Mouse (Mus musculus) limb, embryonic 14.5 days (tissue): ENCODE measurements around the gene Rps6ka4. TPM values are rescaled to one million over a fixed set of nuclear protein-coding genes. Genes with fewer than 3 reads are reported as not detected.

Source experiments
- ATAC-seq: fragments of 200-750 bp; cut with Nextera tagmentation; 2 replicates; pipeline ENCODE4 v1.8.0; 2017; ENCODE audit warnings: low read depth, moderate number of reproducible peaks, moderate TSS enrichment; ENCODE audit not compliant: low FRiP score
- DNase-seq: peaks from one replicate; pipeline ENCODE4 v3.0.0-alpha.2; 2015; ENCODE audit warnings: low spot score
- H3K27ac ChIP-seq: fragments of 300-500 bp; sonication (generic); replicated peaks from 2 replicates; pipeline ENCODE4 v1.5.1; 2014; ENCODE audit warnings: low read depth, mild to moderate bottlenecking, low read length, moderate library complexity, mixed read lengths
- H3K27me3 ChIP-seq: fragments of 300-500 bp; sonication (generic); 2 replicates; pipeline ENCODE4 v1.6.1; 2014; ENCODE audit warnings: low read length, mixed read lengths; ENCODE audit not compliant: control insufficient read depth, insufficient read depth
- H3K36me3 ChIP-seq: fragments of 300-500 bp; sonication (generic); 2 replicates; pipeline ENCODE4 v1.6.1; 2014; ENCODE audit warnings: mild to moderate bottlenecking, low read length, moderate library complexity, mixed read lengths; ENCODE audit not compliant: control insufficient read depth, insufficient read depth
- H3K4me1 ChIP-seq: fragments of 300-500 bp; sonication (generic); 2 replicates; pipeline ENCODE4 v1.6.1; 2014; ENCODE audit warnings: antibody characterized with exemption, low read length, mixed read lengths; ENCODE audit not compliant: control insufficient read depth, insufficient read depth
- H3K4me2 ChIP-seq: fragments of 300-500 bp; sonication (generic); replicated peaks from 2 replicates; pipeline ENCODE4 v1.6.1; 2014; ENCODE audit warnings: low read depth, mild to moderate bottlenecking, low read length, moderate library complexity; ENCODE audit not compliant: severe bottlenecking
- H3K4me3 ChIP-seq: fragments of 300-500 bp; sonication (generic); replicated peaks from 2 replicates; pipeline ENCODE4 v1.5.1; 2014; ENCODE audit warnings: low read length
- H3K9ac ChIP-seq: fragments of 300-500 bp; sonication (generic); 2 replicates; pipeline ENCODE4 v1.6.1; 2014; ENCODE audit warnings: mild to moderate bottlenecking, low read depth, low read length, moderate library complexity; ENCODE audit not compliant: severe bottlenecking
- H3K9me3 ChIP-seq: fragments of 300-500 bp; sonication (generic); 2 replicates; pipeline ENCODE4 v1.6.1; 2016; ENCODE audit warnings: low read length; ENCODE audit not compliant: control insufficient read depth
- POLR2A ChIP-seq: fragments of 200-500 bp; IDR thresholded peaks from 2 replicates; pipeline ENCODE4 v1.8.0; 2012; ENCODE audit warnings: inconsistent platforms, mild to moderate bottlenecking, moderate library complexity, borderline replicate concordance; ENCODE audit not compliant: insufficient read depth, insufficient read length; ENCODE audit errors: extremely low read depth
- WGBS: fragments of 180-500 bp; shearing (Covaris S2); extraction: QIAGEN DNeasy Blood & Tissue Kit; methylation state at CpG from one replicate; pipeline ENCODE4 v1.1.7; 2014; 5-methylcytosine and 5-hydroxymethylcytosine counted together
- polyA plus RNA-seq, 2 experiments: library from polyadenylated mRNA; depleted of rRNA in 1 of 2; stranded (reverse) in 1 of 2; unstranded in 1 of 2; fragments of >200 nt; fragmentation: Nextera tagmentation in 1 of 2; extraction: Ambion mirVana in 1 of 2; gene quantifications; 2 replicates each; pipeline versions ENCODE4 v1.2.1 to v1.2.3; 2012 to 2014

The Rps6ka4 gene
- polyA plus RNA-seq, 2 experiments: 19.4 to 27.4 TPM

DNA sequence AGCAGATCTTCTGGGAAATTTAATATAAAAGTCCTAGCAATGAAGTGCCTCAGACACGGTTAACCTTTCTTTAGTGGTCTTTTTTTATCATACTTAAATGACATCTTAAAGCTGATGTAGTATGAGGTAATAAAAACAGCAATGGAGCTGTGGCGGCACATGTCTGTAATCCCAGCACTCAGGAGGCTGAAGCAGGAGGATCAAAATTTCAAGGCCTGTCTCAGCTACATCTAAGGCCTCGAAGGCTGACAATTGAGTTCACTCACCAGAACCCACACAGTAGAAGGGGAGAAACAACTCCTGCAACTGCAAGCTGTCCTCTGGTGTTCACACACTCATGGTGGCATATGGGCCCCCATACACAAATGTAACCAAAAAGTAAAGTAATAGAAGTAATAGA, 19.5 kb upstream of the Rps6ka4 start:
- no peak for DNase-seq
- no peaks in the 10 kb centered on the region for H3K9me3 ChIP-seq
- WGBS: 78% methylated on average over 3 of the region's 3 CpGs

DNA sequence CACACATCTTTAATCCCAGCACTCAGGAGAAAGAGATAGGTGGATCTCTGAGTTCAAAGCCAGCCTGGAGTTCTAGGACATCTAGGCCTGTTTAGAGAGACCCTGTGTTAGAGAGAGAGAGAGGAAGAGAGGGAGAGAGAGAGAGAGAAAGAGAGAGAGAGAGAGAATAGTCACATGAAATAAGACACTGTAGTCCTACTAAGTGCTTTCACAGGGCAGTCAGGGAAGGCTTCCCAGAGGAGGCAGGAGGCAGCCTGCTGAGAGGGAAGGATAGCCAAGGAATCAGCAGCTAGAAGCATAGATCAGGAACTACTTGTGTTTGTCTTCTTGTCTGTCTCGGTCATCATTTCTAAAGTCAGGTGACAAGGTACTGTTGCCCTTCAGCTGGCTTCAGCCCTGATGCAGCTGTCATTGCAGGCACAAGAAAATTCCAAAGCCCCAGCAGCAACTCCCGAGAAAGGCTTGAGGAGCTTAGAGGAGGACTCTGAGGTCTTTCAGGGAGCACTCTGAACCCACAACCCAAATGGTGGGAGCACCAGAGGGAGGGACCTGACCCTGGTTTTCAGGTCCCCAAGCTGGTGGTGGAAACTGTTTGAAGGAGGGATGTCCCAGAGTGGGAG, 18.7 kb upstream of the Rps6ka4 start:
- ATAC-seq (no peak), DNase-seq (no peak)
- Histone ChIP-seq H3K27me3 (no peaks in the 10 kb centered on the region), H3K36me3 (no peaks in the 10 kb centered on the region), H3K9ac (no peak overlapping the region), H3K9me3 (no peaks in the 10 kb centered on the region), H3K4me3 (no peak overlapping the region), H3K27ac (no peak overlapping the region), H3K4me1 (no peaks in the 10 kb centered on the region), H3K4me2 (no peak overlapping the region)
- WGBS: 69% methylated on average over 2 of the region's 2 CpGs
- TF ChIP-seq POLR2A: no peak

More for the DNA sequence above, 19.5 kb upstream of the Rps6ka4 start:
- H3K36me3 ChIP-seq: no peaks in the 10 kb centered on the region
- TF ChIP-seq POLR2A: no peak
- no peak overlapping the region for H3K4me3 ChIP-seq
- H3K27me3 ChIP-seq: no peaks in the 10 kb centered on the region
- no peaks in the 10 kb centered on the region for H3K4me1 ChIP-seq
- H3K27ac ChIP-seq: no peak overlapping the region
- no peak for ATAC-seq
- H3K4me2 ChIP-seq: no peak overlapping the region
- H3K9ac ChIP-seq: no peak overlapping the region

DNA sequence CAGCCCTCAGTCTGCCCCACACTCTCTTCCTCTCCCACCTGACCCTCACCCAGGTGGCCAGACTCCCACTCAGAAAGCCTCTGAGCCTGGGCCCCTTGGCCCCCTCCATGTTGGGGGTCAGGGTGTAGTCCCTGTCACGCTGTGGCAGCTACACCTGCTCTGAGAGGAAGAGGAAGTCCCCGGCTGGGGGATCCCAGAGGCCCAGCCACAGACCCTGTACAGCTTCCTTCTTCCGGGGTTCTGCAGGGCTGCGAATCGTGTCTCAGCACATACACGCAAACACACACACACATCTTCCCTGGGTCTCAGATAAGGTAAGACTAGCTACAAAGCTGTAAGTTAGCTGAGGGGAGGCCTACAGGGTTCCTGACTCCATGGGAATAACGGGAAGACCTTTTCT, 17.6 kb upstream of the Rps6ka4 start, which contains the start of gene Ccdc88b:
TSS of gene Ccdc88b (minus strand) at position 181 of the 400 bp plus-strand sequence.
- H3K36me3 ChIP-seq: no peaks in the 10 kb centered on the region
- 79% methylated on average over 7 of the region's 7 CpGs for WGBS
- H3K4me3 ChIP-seq: no peak within 1 kb of the TSS
- no peak within 1 kb of the TSS for H3K27ac ChIP-seq
- H3K4me1 ChIP-seq: no peaks in the 10 kb centered on the region
- H3K27me3 ChIP-seq: no peaks in the 10 kb centered on the region
- ATAC-seq (no peak), DNase-seq (no peak)
- no peak within 1 kb of the TSS for H3K9ac ChIP-seq
- H3K4me2 ChIP-seq: no peak within 1 kb of the TSS
- TF ChIP-seq POLR2A: no peak
- no peaks in the 10 kb centered on the region for H3K9me3 ChIP-seq

DNA sequence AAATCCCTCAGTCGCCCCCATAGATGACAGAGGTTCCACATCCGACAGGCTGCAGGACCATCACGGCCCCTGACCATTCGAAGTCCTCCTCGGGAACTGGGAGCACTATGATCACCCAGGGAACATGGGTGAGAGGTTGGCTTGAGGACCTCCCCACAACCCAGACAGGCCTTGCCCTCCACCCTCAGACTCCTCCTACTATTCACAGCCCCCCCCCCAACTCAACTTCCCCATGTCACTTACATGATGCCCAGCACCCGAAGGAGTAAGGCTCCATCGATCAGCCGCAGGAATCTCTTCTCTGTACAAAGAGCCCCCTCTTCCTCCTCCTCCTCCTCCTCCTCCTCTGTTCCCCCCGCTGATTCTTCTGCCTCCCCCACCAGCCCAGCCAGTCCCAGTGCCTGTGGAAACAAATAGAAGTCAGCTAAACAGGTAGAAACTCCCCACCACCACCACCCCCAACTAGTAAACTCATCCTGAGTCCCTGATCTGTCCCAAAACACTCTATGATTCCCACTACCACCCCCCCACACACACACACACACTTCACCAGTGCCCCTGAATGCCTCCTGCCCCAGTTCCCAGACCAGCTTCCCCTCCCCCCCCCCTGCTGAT, 17.1 kb upstream of the Rps6ka4 start:
- Histone ChIP-seq H3K9me3 (no peaks in the 10 kb centered on the region), H3K27me3 (no peaks in the 10 kb centered on the region), H3K9ac (no peak overlapping the region), H3K36me3 (no peaks in the 10 kb centered on the region), H3K4me2 (no peak overlapping the region), H3K4me1 (no peaks in the 10 kb centered on the region), H3K4me3 (no peak overlapping the region), H3K27ac (no peak overlapping the region)
- DNase-seq (no peak), ATAC-seq (no peak)
- no peak for TF ChIP-seq POLR2A
- 76% methylated on average over 9 of the region's 9 CpGs for WGBS

DNA sequence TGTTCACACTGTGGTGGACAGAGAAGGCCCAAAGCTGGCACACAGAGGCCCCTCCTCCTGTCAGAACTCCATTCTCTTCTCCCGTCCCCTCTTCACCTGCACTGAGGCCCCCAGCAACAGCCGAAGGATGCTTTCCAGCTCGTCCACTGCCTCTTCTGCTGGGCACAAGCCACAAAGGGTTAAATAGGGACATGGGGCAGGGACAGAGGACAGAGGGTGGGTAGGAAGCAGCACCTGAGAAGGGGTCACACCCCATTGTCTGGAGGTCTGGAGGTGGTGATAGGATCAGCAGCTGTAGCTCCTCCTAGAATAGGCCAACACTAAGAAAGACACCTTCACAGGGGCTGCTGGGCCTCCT, 16.5 kb upstream of the Rps6ka4 start:
- no peaks in the 10 kb centered on the region for H3K9me3 ChIP-seq
- no peak overlapping the region for H3K4me3 ChIP-seq
- ATAC-seq (no peak), DNase-seq (no peak)
- no peaks in the 10 kb centered on the region for H3K4me1 ChIP-seq
- no peak overlapping the region for H3K27ac ChIP-seq
- H3K9ac ChIP-seq: no peak overlapping the region
- H3K4me2 ChIP-seq: no peak overlapping the region
- H3K27me3 ChIP-seq: no peaks in the 10 kb centered on the region
- WGBS: 73% methylated on average over 3 of the region's 3 CpGs
- H3K36me3 ChIP-seq: no peaks in the 10 kb centered on the region
- TF ChIP-seq POLR2A: no peak
